Mouse (Mus musculus) midbrain, embryonic 12.5 days (tissue): ENCODE results near the gene Rasl10b. TPM values are rescaled to one million over a fixed set of nuclear protein-coding genes. Genes with fewer than 3 reads are reported as not detected.

Experiments used
- ATAC-seq: fragments of 200-750 bp; cut with Nextera tagmentation; 2 replicates; pipeline ENCODE4 v1.8.0; 2017; ENCODE audit warnings: low read depth, moderate TSS enrichment, moderate library complexity; ENCODE audit not compliant: low FRiP score
- H3K27ac ChIP-seq: fragments of 300-500 bp; sonication (generic); replicated peaks from 2 replicates; pipeline ENCODE4 v1.5.1; 2016; ENCODE audit warnings: mild to moderate bottlenecking
- H3K27me3 ChIP-seq: fragments of 300-500 bp; sonication (generic); 2 replicates; pipeline ENCODE4 v1.6.1; 2016; ENCODE audit warnings: mild to moderate bottlenecking
- H3K36me3 ChIP-seq: fragments of 300-500 bp; sonication (generic); 2 replicates; pipeline ENCODE4 v1.6.1; 2016
- H3K4me1 ChIP-seq: fragments of 300-500 bp; sonication (generic); 2 replicates; pipeline ENCODE4 v1.6.1; 2016
- H3K4me2 ChIP-seq: fragments of 300-500 bp; sonication (generic); replicated peaks from 2 replicates; pipeline ENCODE4 v1.6.1; 2016; ENCODE audit warnings: mild to moderate bottlenecking, moderate library complexity
- H3K4me3 ChIP-seq: fragments of 300-500 bp; sonication (generic); 2 replicates; pipeline ENCODE4 v1.5.1; 2016; ENCODE audit warnings: mild to moderate bottlenecking
- H3K9ac ChIP-seq: fragments of 300-500 bp; sonication (generic); replicated peaks from 2 replicates; pipeline ENCODE4 v1.6.1; 2016; ENCODE audit warnings: mild to moderate bottlenecking, moderate library complexity
- H3K9me3 ChIP-seq: fragments of 300-500 bp; sonication (generic); 2 replicates; pipeline ENCODE4 v1.6.1; 2016; ENCODE audit warnings: mild to moderate bottlenecking
- WGBS: fragments of 180-500 bp; shearing (Covaris S2); methylation state at CpG from one replicate; pipeline ENCODE4 v1.1.7; 2016; 5-methylcytosine and 5-hydroxymethylcytosine counted together
- polyA plus RNA-seq: library from polyadenylated mRNA; unstranded; fragments of >200 nt; fragmentation: Nextera tagmentation; extraction: Ambion mirVana; gene quantifications from 2 replicates; pipeline ENCODE4 v1.2.1, GENCODE M21; 2016

The Rasl10b gene
- 13.6 and 13.9 TPM in 2 replicates for polyA plus RNA-seq

DNA sequence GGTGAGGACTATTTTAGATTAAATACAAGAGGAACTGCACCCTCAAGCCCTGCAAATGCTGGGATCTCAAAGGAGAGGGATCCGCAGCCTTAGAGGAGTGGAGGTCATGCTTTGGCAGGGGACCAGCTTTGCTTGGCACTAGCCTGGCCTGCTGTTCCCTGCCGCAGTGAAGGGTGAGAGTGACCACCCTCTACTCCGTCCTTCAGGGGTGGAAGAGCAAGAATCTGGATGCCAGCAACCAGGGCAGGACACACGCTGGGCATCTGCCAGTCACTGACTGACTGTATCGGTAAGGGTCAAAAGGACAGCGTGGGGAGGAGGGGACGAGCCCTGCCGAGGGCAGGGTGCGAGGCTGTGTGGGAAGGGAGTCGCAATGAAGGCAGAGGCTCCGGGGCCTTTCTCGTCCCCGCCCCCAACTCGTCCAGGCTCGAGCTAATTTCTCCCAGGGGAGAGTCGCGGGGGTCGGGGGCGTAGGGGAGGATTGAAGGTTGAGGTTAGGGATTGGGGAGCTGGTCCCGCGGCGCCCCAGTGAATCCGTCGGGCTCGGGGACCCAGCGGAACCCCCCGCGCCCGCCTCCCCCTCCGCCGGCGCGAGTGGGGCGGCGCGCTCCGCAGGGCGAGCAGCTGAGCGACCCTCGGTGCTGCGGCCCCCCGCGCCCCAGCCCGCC, at the start of gene Rasl10b:
Gene Rasl10b (plus strand): TSS at position 51 of the 668 bp plus-strand sequence.
- peak within 1 kb of the TSS; percentile 31; the same call in 1 of the 2 replicates for H3K27ac ChIP-seq
- WGBS = under 1% methylated on average over 18 of the region's 44 CpGs

DNA sequence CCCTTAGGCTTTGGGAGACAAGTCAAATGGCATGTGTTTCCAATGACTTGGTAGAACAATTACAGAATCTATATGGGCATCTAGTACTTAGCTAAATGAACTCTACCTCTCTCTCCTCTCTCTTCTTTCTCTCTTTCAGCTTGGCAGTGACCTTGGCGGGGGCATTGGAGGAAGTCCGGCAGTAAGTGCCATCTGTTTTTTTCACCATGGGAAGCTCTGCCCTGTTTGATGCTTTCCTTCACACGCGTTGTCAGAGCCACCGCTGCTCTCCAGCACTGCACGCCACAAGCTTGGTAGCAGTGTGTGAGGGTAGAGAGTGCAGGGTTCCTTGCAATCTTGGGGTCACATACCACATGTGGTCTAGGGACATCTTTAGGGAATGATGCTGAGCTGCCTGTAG, 44.3 kb upstream of the Rasl10b start:
- Histone ChIP-seq H3K9ac (no peak overlapping the region), H3K36me3 (peaks cover 49% of the 10 kb centered on the region), H3K4me1 (no peaks in the 10 kb centered on the region), H3K27me3 (no peaks in the 10 kb centered on the region), H3K27ac (no peak overlapping the region), H3K4me2 (no peak overlapping the region), H3K4me3 (no peak overlapping the region), H3K9me3 (no peaks in the 10 kb centered on the region)
- whole genome bisulfite sequencing = 96% methylated on average over 6 of the region's 6 CpGs
- ATAC-seq = no peak

More for the DNA sequence above, at the start of gene Rasl10b:
- Histone ChIP-seq H3K4me3 (peak within 1 kb of the TSS; percentile 84), H3K9ac (peak within 1 kb of the TSS; percentile 87), H3K9me3 (no peaks in the 10 kb centered on the region), H3K4me1 (peaks cover 15% of the 10 kb centered on the region), H3K36me3 (no peaks in the 10 kb centered on the region), H3K27me3 (peaks cover 15% of the 10 kb centered on the region), H3K4me2 (peak within 1 kb of the TSS; percentile 89)
- ATAC-seq = peak; percentile 80

DNA sequence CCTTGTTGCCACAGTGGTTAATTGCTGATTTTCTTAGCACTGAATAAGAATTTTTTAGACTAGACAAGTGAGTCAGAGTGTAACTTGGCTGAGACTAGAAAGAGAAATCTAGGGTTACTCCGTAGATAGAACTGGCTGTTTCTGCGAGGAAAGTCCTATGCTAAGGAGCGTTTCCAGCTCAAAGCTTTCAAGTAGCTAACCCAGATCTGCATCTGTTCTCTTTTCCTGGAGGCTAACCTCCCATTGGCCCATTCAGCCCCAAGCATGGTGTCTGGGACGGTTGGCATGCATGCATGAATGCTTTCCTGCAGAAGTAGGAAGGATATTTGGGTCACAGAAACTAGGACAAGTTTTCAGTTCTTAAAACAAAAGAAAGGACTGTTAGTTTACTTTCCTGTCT, 37.7 kb upstream of the Rasl10b start:
- Histone ChIP-seq H3K4me1 (no peaks in the 10 kb centered on the region), H3K27me3 (no peaks in the 10 kb centered on the region), H3K4me3 (no peak overlapping the region), H3K9me3 (no peaks in the 10 kb centered on the region), H3K36me3 (peaks cover 74% of the 10 kb centered on the region), H3K4me2 (no peak overlapping the region), H3K9ac (no peak overlapping the region), H3K27ac (no peak overlapping the region)
- no peak for ATAC-seq
- 89% methylated on average over 4 of the region's 4 CpGs for WGBS

DNA sequence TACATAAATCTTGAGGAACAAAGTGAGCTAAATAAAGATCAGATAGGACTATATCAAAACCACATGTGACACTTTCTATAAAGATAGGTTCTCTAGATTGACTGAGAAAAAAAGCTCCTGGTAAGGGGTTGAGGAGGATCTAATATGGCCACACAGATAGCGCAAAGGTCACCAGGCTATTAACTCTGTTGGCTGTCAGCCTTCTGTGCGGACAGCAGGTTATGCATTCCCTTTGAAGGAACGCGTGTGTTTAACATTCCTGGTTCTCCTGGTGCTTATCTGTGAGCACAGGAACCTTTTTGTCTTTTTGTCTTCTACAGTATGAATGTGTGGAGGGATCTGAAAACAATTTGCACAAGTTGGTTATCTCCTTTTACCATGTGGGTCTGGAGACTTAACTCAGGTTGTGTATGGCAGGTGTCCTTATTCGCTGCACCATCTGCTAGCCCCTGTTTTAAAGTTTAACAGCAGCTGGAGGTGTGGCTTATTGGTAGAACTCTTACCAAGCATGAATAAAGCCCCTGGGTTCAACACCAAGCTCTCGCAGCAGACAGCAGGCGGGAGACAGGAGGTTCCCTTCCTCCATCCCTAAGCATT, 29.1 kb upstream of the Rasl10b start:
- 85% methylated on average over 7 of the region's 7 CpGs for WGBS

DNA sequence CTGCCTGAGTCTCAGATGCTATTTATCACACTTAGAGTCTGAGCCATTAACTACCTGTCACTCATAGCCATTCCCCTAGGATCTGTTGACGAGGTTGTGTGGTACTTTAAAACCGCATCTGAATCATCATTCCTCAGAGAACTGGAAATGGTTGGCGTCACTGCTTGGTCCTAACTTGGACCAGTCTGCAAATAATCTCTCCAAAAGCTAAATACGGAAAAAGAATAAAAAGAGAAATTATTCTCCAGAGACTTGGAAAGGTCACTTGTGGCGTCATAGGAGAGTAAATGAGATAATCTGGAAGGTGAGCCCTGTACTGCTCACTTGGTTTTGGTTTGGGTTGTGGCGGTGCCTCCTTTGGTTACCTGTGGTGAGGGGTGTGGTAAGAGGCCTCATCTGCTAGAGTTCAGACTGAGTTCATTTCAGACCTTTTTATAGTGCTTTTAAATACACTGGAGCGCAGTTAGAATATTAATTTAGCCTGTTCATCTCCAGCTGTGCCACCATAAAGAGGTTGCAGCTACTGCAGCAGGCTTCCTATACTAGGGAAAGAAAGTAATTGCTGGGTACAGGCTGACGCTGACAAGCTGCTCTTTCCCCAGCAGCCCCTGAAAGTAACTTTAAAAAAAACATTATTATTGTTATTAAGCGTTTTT, 25.9 kb upstream of the Rasl10b start:
- Histone ChIP-seq H3K4me3 (no peak overlapping the region), H3K9ac (no peak overlapping the region), H3K36me3 (peaks cover 16% of the 10 kb centered on the region), H3K27ac (no peak overlapping the region), H3K4me1 (peaks cover 10% of the 10 kb centered on the region; the same call in 1 of the 2 replicates), H3K27me3 (no peaks in the 10 kb centered on the region), H3K9me3 (no peaks in the 10 kb centered on the region), H3K4me2 (no peak overlapping the region)
- no peak for ATAC-seq
- WGBS = 66% methylated on average over 9 of the region's 9 CpGs

More for the DNA sequence above, 29.1 kb upstream of the Rasl10b start:
- no peak overlapping the region for H3K4me2 ChIP-seq
- H3K4me3 ChIP-seq = no peak overlapping the region
- no peak for ATAC-seq
- no peaks in the 10 kb centered on the region for H3K27me3 ChIP-seq
- H3K36me3 ChIP-seq = peaks cover 36% of the 10 kb centered on the region; the same call in 1 of the 2 replicates
- peaks cover 10% of the 10 kb centered on the region; the same call in 1 of the 2 replicates for H3K4me1 ChIP-seq
- no peaks in the 10 kb centered on the region for H3K9me3 ChIP-seq
- no peak overlapping the region for H3K9ac ChIP-seq
- H3K27ac ChIP-seq = no peak overlapping the region

DNA sequence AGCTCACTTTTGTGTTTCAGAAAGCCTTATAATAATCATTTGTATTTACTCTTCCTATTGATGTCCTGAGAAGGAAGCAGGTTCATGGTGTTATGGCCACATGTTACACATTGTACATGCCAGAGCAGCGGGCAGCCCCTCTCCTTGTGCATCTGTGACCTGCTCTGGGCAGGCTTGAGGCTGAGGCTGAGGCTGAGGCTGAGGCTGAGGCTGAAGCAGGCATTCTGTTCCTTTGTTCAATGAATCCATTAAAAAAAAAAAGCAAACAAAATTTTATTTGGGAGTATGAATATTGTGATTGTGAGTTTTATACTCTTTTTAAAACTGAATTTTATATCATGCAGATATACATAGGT, 25.4 kb upstream of the Rasl10b start:
- Histone ChIP-seq H3K9me3 (no peaks in the 10 kb centered on the region), H3K27ac (no peak overlapping the region), H3K4me2 (no peak overlapping the region), H3K4me1 (peaks cover 10% of the 10 kb centered on the region; the same call in 1 of the 2 replicates), H3K36me3 (peaks cover 17% of the 10 kb centered on the region), H3K9ac (no peak overlapping the region), H3K27me3 (no peaks in the 10 kb centered on the region), H3K4me3 (no peak overlapping the region)
- 100% methylated on average over 1 of the region's 1 CpGs for whole genome bisulfite sequencing
- no peak for ATAC-seq

DNA sequence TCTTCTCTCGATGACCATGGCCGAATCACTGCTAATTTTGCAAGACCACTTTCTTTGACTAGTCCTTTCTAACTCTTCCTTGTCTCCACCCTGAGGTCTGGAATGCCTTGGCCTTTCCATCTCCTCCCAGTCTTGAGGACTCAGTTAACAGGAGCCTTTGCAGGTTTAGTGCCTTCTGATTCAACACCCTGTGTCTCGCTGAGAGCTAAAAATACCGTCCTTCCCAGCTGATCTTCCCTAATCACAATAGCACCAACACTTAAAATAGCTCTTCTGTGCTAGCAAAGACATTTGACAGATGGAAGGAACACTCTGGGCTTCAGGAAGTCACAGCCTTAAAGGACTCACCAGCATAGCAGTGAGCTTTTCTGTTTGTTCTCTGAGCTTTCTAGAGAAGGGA, 15.9 kb upstream of the Rasl10b start:
- H3K36me3 ChIP-seq = peaks cover 59% of the 10 kb centered on the region
- H3K4me2 ChIP-seq = no peak overlapping the region
- no peaks in the 10 kb centered on the region for H3K9me3 ChIP-seq
- WGBS = 95% methylated on average over 4 of the region's 4 CpGs
- H3K27me3 ChIP-seq = no peaks in the 10 kb centered on the region
- ATAC-seq = no peak
- H3K27ac ChIP-seq = no peak overlapping the region
- H3K9ac ChIP-seq = no peak overlapping the region
- H3K4me3 ChIP-seq = no peak overlapping the region
- H3K4me1 ChIP-seq = peaks cover 13% of the 10 kb centered on the region

DNA sequence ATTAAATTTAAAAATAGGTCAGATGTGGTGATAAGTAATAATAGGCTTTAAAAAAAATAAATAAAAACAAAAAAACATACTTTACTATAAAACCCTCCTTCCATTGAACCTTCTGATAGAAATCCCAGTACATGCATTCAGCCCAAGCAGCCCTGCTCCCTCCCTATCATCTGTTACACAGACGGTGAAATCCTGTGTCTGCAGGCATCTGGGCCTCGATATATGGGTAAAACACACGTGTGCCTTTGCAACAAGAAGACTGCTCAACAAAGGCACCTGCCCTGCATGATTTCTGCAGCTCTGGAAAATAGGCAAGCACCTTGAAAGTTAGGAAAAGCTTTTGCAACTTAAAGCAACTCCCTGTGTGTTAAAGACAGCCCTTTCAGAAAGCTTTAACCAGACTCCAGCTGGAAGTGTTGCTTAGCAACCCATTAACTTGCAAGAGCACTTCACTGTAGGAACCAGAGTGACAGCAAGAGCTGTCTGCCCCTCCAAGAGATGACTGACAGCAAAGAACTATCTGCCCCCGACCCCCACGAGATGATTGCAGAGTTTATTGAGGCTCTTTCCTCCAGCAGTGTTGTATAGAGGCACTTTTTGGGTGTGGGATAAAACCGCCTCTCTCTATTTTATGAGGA, 14.0 kb upstream of the Rasl10b start:
- no peak overlapping the region for H3K4me3 ChIP-seq
- WGBS = 18% methylated on average over 6 of the region's 6 CpGs
- H3K27ac ChIP-seq = peak overlapping the region; percentile 60; the same call in 1 of the 2 replicates
- peaks cover 62% of the 10 kb centered on the region for H3K36me3 ChIP-seq
- no peak overlapping the region for H3K9ac ChIP-seq
- H3K4me1 ChIP-seq = peaks cover 13% of the 10 kb centered on the region
- H3K4me2 ChIP-seq = peak overlapping the region; percentile 25; the same call in 1 of the 2 replicates
- H3K9me3 ChIP-seq = no peaks in the 10 kb centered on the region
- H3K27me3 ChIP-seq = no peaks in the 10 kb centered on the region
- no peak; the same call in 1 of the 2 replicates for ATAC-seq

DNA sequence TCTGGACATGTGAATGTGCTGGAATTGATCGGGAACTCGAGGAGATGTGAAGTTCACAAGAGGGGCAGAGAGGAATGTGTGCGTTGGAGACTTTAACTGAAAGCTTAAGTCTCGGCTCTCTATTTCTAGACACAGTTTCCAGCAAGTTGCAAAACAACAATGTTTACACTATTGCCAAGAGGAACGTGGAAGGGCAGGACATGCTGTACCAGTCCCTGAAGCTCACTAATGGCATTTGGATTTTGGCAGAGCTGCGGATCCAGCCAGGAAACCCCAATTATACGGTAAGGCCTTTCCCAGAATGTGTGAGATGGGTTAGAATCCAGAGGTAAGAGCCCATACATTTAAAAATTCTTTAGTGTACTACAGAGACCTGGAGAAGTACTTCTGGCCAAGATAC, 11.3 kb upstream of the Rasl10b start:
- no peak overlapping the region for H3K4me3 ChIP-seq
- no peaks in the 10 kb centered on the region for H3K27me3 ChIP-seq
- H3K4me1 ChIP-seq = peaks cover 13% of the 10 kb centered on the region
- no peak overlapping the region for H3K4me2 ChIP-seq
- ATAC-seq = no peak
- H3K27ac ChIP-seq = no peak overlapping the region
- H3K9me3 ChIP-seq = no peaks in the 10 kb centered on the region
- no peak overlapping the region for H3K9ac ChIP-seq
- 92% methylated on average over 7 of the region's 7 CpGs for WGBS
- H3K36me3 ChIP-seq = peaks cover 42% of the 10 kb centered on the region

DNA sequence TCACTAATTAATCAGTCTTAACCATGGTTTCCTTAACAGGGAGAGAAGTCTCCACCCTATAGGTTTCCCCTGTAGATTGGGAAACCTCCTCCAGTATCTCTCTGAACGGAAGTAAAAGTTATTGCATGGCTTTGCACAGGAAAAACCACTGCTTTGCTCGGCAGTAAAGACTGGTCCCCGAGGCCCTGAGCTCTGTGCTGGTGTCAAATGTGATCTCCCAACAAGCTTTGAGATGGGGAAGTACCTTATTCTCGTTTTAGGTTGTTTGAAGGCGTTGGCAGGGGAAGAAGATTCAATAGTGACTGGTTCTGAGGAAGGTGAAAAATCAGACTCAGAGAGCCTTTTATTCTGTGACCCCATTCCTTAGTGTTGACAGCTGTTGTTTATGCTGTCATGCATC, 10.2 kb upstream of the Rasl10b start:
- Histone ChIP-seq H3K36me3 (peaks cover 42% of the 10 kb centered on the region), H3K4me1 (peaks cover 13% of the 10 kb centered on the region), H3K9ac (no peak overlapping the region), H3K27ac (no peak overlapping the region), H3K9me3 (no peaks in the 10 kb centered on the region), H3K4me3 (no peak overlapping the region), H3K27me3 (no peaks in the 10 kb centered on the region), H3K4me2 (no peak overlapping the region)
- 90% methylated on average over 5 of the region's 5 CpGs for WGBS
- no peak for ATAC-seq

DNA sequence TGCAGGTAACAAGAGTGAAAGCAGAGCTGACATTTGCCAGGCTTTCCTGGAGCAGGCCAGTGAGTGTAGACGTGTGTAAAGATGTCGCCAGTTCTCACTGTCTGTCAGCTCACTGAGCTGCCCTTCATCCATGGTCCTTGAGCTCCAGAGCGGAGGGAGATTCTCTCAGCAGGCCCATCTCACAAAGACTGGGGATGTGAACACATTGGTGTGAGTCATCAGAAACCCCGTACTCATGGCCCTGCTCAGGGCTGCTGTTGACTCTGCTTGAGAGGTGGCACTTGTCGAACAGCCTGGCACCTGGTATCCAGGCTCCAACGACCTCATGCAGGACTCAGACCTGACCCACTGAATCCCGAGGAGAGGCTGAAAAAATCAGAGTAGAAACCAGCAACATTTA, 5.2 kb upstream of the Rasl10b start:
- Histone ChIP-seq H3K4me3 (no peak overlapping the region), H3K36me3 (peaks cover 26% of the 10 kb centered on the region), H3K9ac (no peak overlapping the region), H3K27me3 (no peaks in the 10 kb centered on the region; the same call in 1 of the 2 replicates), H3K4me2 (no peak overlapping the region), H3K27ac (no peak overlapping the region), H3K9me3 (no peaks in the 10 kb centered on the region), H3K4me1 (peaks cover 1% of the 10 kb centered on the region; the same call in 1 of the 2 replicates)
- WGBS = 87% methylated on average over 7 of the region's 7 CpGs
- no peak for ATAC-seq

DNA sequence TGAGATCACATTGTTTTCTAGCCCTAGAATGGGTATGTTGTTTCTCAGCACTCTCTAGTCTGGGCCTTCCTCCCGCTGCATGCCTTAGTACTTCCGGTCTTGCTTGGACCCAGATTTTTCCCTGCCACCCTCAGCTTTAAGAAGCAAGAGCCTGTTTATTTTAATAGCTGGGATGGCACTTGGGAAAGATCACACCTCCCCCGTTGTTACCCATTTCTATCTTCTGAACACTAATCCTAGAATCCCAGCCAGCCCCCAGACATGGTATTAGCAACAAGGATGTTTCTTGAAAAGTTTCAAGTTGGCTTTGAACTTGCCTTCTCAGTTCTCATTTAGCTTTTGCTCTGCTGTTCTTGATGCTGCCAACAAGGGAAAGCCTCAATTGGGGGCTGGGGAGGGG, 2.5 kb upstream of the Rasl10b start:
- Histone ChIP-seq H3K36me3 (peaks cover 20% of the 10 kb centered on the region), H3K4me3 (no peak overlapping the region), H3K4me1 (peaks cover 15% of the 10 kb centered on the region), H3K4me2 (no peak overlapping the region), H3K9me3 (no peaks in the 10 kb centered on the region), H3K9ac (no peak overlapping the region), H3K27me3 (peaks cover 7% of the 10 kb centered on the region; the same call in 1 of the 2 replicates), H3K27ac (no peak overlapping the region)
- no peak for ATAC-seq
- WGBS = 68% methylated on average over 3 of the region's 3 CpGs
